Comparison of ENCODE assay signal across 8 mouse cellular contexts in genomic region chrX:73570871-73571270, GRCm38 (mm10).
DNase-seq lines count a peak whose midpoint lies in the region; ATAC-seq and TF ChIP-seq lines count a peak whose summit lies in the region.

No protein-coding gene starts in this region.

- no peak for TF ChIP-seq EP300 in lung, postnatal 0 days (IDR thresholded peaks at IDR 0.05)

- no peaks in the 10 kb centered on the region for H3K4me1 ChIP-seq in lung, postnatal 0 days (ENCODE audit: insufficient read depth, low read depth, low read length)

- DNase-seq in 3T3-L1 (ENCODE audit: low read depth, low spot score): peak; percentile 72
- DNase-seq in ES-CJ7 (ENCODE audit: low read depth, low spot score): peak; percentile 58
- peak; percentile 63 to 70 for DNase-seq in cerebellum, adult 18-20 months
- DNase-seq in forelimb bud, embryonic 11.5 days (ENCODE audit: low read depth, low spot score): peak; percentile 63
- DNase-seq in kidney, postnatal 36 days: peak; percentile 46 to 79
- peak; percentile 64 for DNase-seq in lung, postnatal 0 days (ENCODE audit: low spot score)
- DNase-seq in right cerebral cortex, adult 18-20 months: peak; percentile 39
- peak; percentile 18 to 36 for DNase-seq in urinary bladder, postnatal 36 days (ENCODE audit: low spot score in 2 of 2)

- no peak overlapping the region for H3K27ac ChIP-seq in lung, postnatal 0 days (ENCODE audit: low read length)

- 14% methylated on average over 6 of the region's 6 CpGs for WGBS in lung, postnatal 0 days

- no peak overlapping the region for H3K4me3 ChIP-seq in lung, postnatal 0 days (ENCODE audit: low read depth, low read length)

- no peak overlapping the region for H3K9ac ChIP-seq in lung, postnatal 0 days (replicated peaks; ENCODE audit: low read depth)

- H3K27me3 ChIP-seq in lung, postnatal 0 days (replicated peaks; ENCODE audit: insufficient read depth, low read length): no peaks in the 10 kb centered on the region

- H3K4me2 ChIP-seq in lung, postnatal 0 days (replicated peaks; ENCODE audit: low read depth, low read length): no peak overlapping the region

- TF ChIP-seq CTCF in lung, postnatal 0 days (IDR thresholded peaks at IDR 0.05): peak; percentile 80

- no peaks in the 10 kb centered on the region for H3K9me3 ChIP-seq in lung, postnatal 0 days (ENCODE audit: low read length)

- no peak for ATAC-seq in lung, postnatal 0 days

- no peaks in the 10 kb centered on the region for H3K36me3 ChIP-seq in lung, postnatal 0 days (ENCODE audit: insufficient read depth, low read length)
